11 mouse cellular contexts compared by ENCODE assay signal in the genomic region with DNA sequence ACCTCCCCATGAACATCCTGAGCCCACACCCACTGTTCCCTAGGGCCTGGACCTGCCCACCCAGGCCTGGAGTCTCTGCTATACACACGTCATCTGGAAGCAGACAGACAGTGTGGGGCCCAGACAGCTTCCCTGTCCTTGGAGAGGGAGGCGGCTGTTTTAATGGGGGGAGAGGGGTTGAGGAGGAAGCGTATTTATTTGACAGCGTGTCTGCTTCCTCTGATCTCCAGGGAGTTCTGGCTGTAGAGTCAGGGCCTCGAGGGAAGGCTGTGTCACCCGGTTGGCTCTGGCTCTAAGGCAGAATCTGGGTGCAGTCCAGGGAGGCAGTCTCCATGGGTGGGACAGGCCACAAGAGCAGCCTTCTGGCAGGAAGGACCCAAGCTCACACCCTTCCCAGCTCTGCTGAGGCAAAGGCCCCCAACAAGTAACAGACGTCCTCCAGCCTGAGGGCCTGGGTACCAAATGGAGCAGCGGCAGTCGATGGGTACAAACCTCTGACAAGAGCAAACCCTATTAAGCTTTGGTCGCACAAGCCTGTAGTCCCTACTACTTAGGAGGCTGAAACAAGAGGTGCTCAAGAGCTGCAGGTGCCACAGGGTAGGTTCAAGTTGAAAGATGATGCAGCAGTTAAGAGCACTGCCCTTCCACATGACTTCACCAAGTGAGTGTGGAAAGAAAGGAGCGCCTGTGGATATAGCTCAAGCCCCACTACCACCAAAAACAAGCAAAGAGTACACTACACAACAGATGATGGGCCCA. TPM values are rescaled to one million over a fixed set of nuclear protein-coding genes. Genes with fewer than 3 reads are reported as not detected.
DNase-seq lines count a peak whose midpoint lies in the region; ATAC-seq and TF ChIP-seq lines count a peak whose summit lies in the region.
"Had no signal": no experiment of that assay in that cellular context is flagged by ENCODE, and none has a peak within 500 bp of the region (broad histone marks: within the 10 kb centered on the region; RNA-seq: fewer than 3 reads in every experiment).

No protein-coding gene starts in this region.

- no peak for TF ChIP-seq CTCF in forebrain, postnatal 0 days (IDR thresholded peaks at IDR 0.05; ENCODE audit: low read depth)

- no peak overlapping the region for H3K4me3 ChIP-seq in hindbrain, embryonic 11.5 days (ENCODE audit: low read depth, low read length)
- H3K4me3 ChIP-seq in hindbrain, embryonic 16.5 days (ENCODE audit: low read length), result no peak overlapping the region
- H3K4me3 ChIP-seq in heart, embryonic 10.5 days, result no peak overlapping the region
- no peak overlapping the region for H3K4me3 ChIP-seq in forebrain, postnatal 0 days (ENCODE audit: low read depth, low read length)
- H3K4me3 ChIP-seq: forebrain, embryonic 10.5 days; limb, embryonic 13.5 days had no signal

- H3K27me3 ChIP-seq in hindbrain, embryonic 11.5 days (ENCODE audit: control insufficient read depth, insufficient read depth, low read length), result no peaks in the 10 kb centered on the region
- H3K27me3 ChIP-seq in hindbrain, embryonic 16.5 days (replicated peaks; ENCODE audit: control insufficient read depth, insufficient read depth, low read length), result no peaks in the 10 kb centered on the region
- H3K27me3 ChIP-seq in heart, embryonic 10.5 days (ENCODE audit: insufficient read depth, poor library complexity, severe bottlenecking), result no peaks in the 10 kb centered on the region
- H3K27me3 ChIP-seq in forebrain, postnatal 0 days (ENCODE audit: insufficient read depth, low read length), result no peaks in the 10 kb centered on the region
- H3K27me3 ChIP-seq: limb, embryonic 13.5 days had no signal

- ATAC-seq in hindbrain, embryonic 11.5 days (ENCODE audit: low FRiP score), result no peak
- ATAC-seq in hindbrain, embryonic 16.5 days, result no peak
- ATAC-seq in forebrain, postnatal 0 days, result no peak

- no peaks in the 10 kb centered on the region for H3K36me3 ChIP-seq in hindbrain, embryonic 11.5 days (ENCODE audit: control insufficient read depth, insufficient read depth, low read length)
- no peaks in the 10 kb centered on the region for H3K36me3 ChIP-seq in hindbrain, embryonic 16.5 days (ENCODE audit: control insufficient read depth, insufficient read depth, low read length)
- H3K36me3 ChIP-seq in heart, embryonic 10.5 days, result peaks cover 10% of the 10 kb centered on the region; the same call in 1 of the 2 replicates
- no peaks in the 10 kb centered on the region for H3K36me3 ChIP-seq in forebrain, postnatal 0 days (ENCODE audit: insufficient read depth)
- H3K36me3 ChIP-seq: limb, embryonic 13.5 days had no signal

- no peak overlapping the region for H3K4me2 ChIP-seq in hindbrain, embryonic 11.5 days (replicated peaks; ENCODE audit: low read depth, low read length)
- no peak overlapping the region for H3K4me2 ChIP-seq in hindbrain, embryonic 16.5 days (ENCODE audit: low read length)
- no peak overlapping the region for H3K4me2 ChIP-seq in forebrain, postnatal 0 days (ENCODE audit: low read depth)
- H3K4me2 ChIP-seq: limb, embryonic 13.5 days had no signal

- H3K9ac ChIP-seq in hindbrain, embryonic 11.5 days (ENCODE audit: low read depth, low read length), result peak overlapping the region; percentile 28; the same call in 1 of the 2 replicates
- no peak overlapping the region for H3K9ac ChIP-seq in hindbrain, embryonic 16.5 days (ENCODE audit: low read depth, low read length)
- no peak overlapping the region for H3K9ac ChIP-seq in forebrain, postnatal 0 days
- H3K9ac ChIP-seq: limb, embryonic 13.5 days had no signal

- no peaks in the 10 kb centered on the region for H3K9me3 ChIP-seq in hindbrain, embryonic 11.5 days (ENCODE audit: control insufficient read depth, low read length)
- no peaks in the 10 kb centered on the region for H3K9me3 ChIP-seq in hindbrain, embryonic 16.5 days (ENCODE audit: control insufficient read depth, low read length)
- H3K9me3 ChIP-seq in heart, embryonic 10.5 days, result no peaks in the 10 kb centered on the region
- H3K9me3 ChIP-seq in forebrain, postnatal 0 days (ENCODE audit: low read length), result no peaks in the 10 kb centered on the region
- H3K9me3 ChIP-seq: forebrain, embryonic 10.5 days; limb, embryonic 13.5 days had no signal

- no peak overlapping the region for H3K27ac ChIP-seq in hindbrain, embryonic 11.5 days (ENCODE audit: low read depth, low read length)
- no peak overlapping the region for H3K27ac ChIP-seq in hindbrain, embryonic 16.5 days (ENCODE audit: low read depth, low read length)
- H3K27ac ChIP-seq in heart, embryonic 10.5 days, result peak overlapping the region; percentile 78
- no peak overlapping the region for H3K27ac ChIP-seq in forebrain, postnatal 0 days (ENCODE audit: low read depth, low read length)
- H3K27ac ChIP-seq: forebrain, embryonic 10.5 days; limb, embryonic 13.5 days had no signal

- 78% methylated on average over 11 of the region's 11 CpGs for WGBS in hindbrain, embryonic 11.5 days
- 75% methylated on average over 11 of the region's 11 CpGs for WGBS in hindbrain, embryonic 16.5 days
- 65% methylated on average over 11 of the region's 11 CpGs for WGBS in heart, embryonic 10.5 days
- WGBS in forebrain, postnatal 0 days, result 76% methylated on average over 11 of the region's 11 CpGs

- H3K4me1 ChIP-seq in hindbrain, embryonic 11.5 days (replicated peaks; ENCODE audit: control insufficient read depth, insufficient read depth, low read length), result no peaks in the 10 kb centered on the region
- H3K4me1 ChIP-seq in hindbrain, embryonic 16.5 days (ENCODE audit: control insufficient read depth, insufficient read depth, low read depth, low read length), result no peaks in the 10 kb centered on the region; the same call in 1 of the 2 replicates
- H3K4me1 ChIP-seq in heart, embryonic 10.5 days, result peaks cover 59% of the 10 kb centered on the region
- H3K4me1 ChIP-seq in forebrain, postnatal 0 days (ENCODE audit: insufficient read depth), result no peaks in the 10 kb centered on the region

- DNase-seq in hindbrain, embryonic 11.5 days (ENCODE audit: low spot score), result no peak
- DNase-seq in Muller cell, postnatal 12 days (ENCODE audit: inconsistent ontology term), result peak; percentile 56
- no peak for DNase-seq in heart, embryonic 10.5 days (ENCODE audit: low spot score)
- peak; percentile 88 for DNase-seq in lung, postnatal 36 days
- DNase-seq in embryo, embryonic 11 days, result no peak
- DNase-seq in ovary, adult 18-20 months (ENCODE audit: low spot score), result no peak
- no peak for DNase-seq in forebrain, postnatal 0 days

RNA-seq across cellular contexts. Expression of a gene that starts 9.5 kb away (rescaled TPM):
- polyA plus RNA-seq in hindbrain, embryonic 11.5 days (2014; fragmentation: Nextera tagmentation; extraction: Ambion mirVana), result 6.9 and 7.7 TPM in 2 replicates
- 1.2 and 3.1 TPM in 2 replicates for polyA plus RNA-seq in hindbrain, embryonic 16.5 days (2015; fragmentation: Nextera tagmentation; extraction: Ambion mirVana)
- polyA plus RNA-seq in heart, embryonic 10.5 days (2016; fragmentation: Nextera tagmentation; extraction: Ambion mirVana), result 7.6 and 11.5 TPM in 2 replicates
- 1.6 and 2.3 TPM in 2 replicates for total RNA-seq in forebrain, postnatal 0 days (2014; rRNA removed)
- polyA plus RNA-seq in forebrain, postnatal 0 days (2015; fragmentation: Nextera tagmentation; extraction: Ambion mirVana), result 4.4 and 4.6 TPM in 2 replicates

RNA-seq across cellular contexts. Expression of a gene that starts 41.6 kb away (rescaled TPM):
- 1,030 and 1,116 TPM in 2 replicates for polyA plus RNA-seq in hindbrain, embryonic 11.5 days (2014; fragmentation: Nextera tagmentation; extraction: Ambion mirVana)
- polyA plus RNA-seq in hindbrain, embryonic 16.5 days (2015; fragmentation: Nextera tagmentation; extraction: Ambion mirVana), result 1,003 and 1,005 TPM in 2 replicates
- polyA plus RNA-seq in heart, embryonic 10.5 days (2016; fragmentation: Nextera tagmentation; extraction: Ambion mirVana), result 516 and 546 TPM in 2 replicates
- total RNA-seq in forebrain, postnatal 0 days (2014; rRNA removed), result 767 and 889 TPM in 2 replicates
- polyA plus RNA-seq in forebrain, postnatal 0 days (2015; fragmentation: Nextera tagmentation; extraction: Ambion mirVana), result 1,355 and 1,490 TPM in 2 replicates

RNA-seq across cellular contexts. Expression of a gene that starts 59.6 kb away (rescaled TPM):
- not detected in 2 replicates for polyA plus RNA-seq in hindbrain, embryonic 11.5 days (2014; fragmentation: Nextera tagmentation; extraction: Ambion mirVana)
- not detected in 2 replicates for polyA plus RNA-seq in hindbrain, embryonic 16.5 days (2015; fragmentation: Nextera tagmentation; extraction: Ambion mirVana)
- not detected in 2 replicates for polyA plus RNA-seq in heart, embryonic 10.5 days (2016; fragmentation: Nextera tagmentation; extraction: Ambion mirVana)
- total RNA-seq in forebrain, postnatal 0 days (2014; rRNA removed), result not detected in 2 replicates
- polyA plus RNA-seq in forebrain, postnatal 0 days (2015; fragmentation: Nextera tagmentation; extraction: Ambion mirVana), result not detected in 2 replicates
- polyA plus RNA-seq: forebrain, embryonic 10.5 days; limb, embryonic 13.5 days; neural tube, embryonic 14.5 days had no signal

Comparison
In these comparisons a context has a peak if more than half of its experiments do, and no peak if none do; other contexts are left out.
1. DNase-seq: peak in Muller cell, postnatal 12 days (single experiment) and lung, postnatal 36 days (single experiment); none in hindbrain, embryonic 11.5 days (single experiment), heart, embryonic 10.5 days (single experiment), embryo, embryonic 11 days (single experiment), ovary, adult 18-20 months (single experiment) and forebrain, postnatal 0 days (single experiment).